Mouse (Mus musculus) olfactory bulb, adult 2 months (tissue): ENCODE data around the gene Ppil2.

Source experiments
- CTCF ChIP-seq: fragments of 200-500 bp; IDR thresholded peaks from 2 replicates; pipeline ENCODE4 v1.5.1; 2012; ENCODE audit warnings: low read depth, mild to moderate bottlenecking, low read length, moderate library complexity; ENCODE audit not compliant: insufficient read depth
- POLR2A ChIP-seq: fragments of 200-500 bp; IDR thresholded peaks from 2 replicates; pipeline ENCODE4 v1.6.1; 2012; ENCODE audit warnings: mild to moderate bottlenecking, low read depth, low read length, moderate library complexity; ENCODE audit not compliant: insufficient read depth

- TF ChIP-seq POLR2A = no peak
- no peak for TF ChIP-seq CTCF
Observed at GRCm38 (mm10) chr16:17040716-17041115, 70.3 kb downstream of the Ppil2 start.
